Mouse (Mus musculus): ENCODE results near the gene Nhs.
"Not testable (repeated sequence)": the region's sequence is repeated elsewhere in the genome, so short reads cannot be mapped to it uniquely, and the experiment has no call there.

The Nhs gene

DNA sequence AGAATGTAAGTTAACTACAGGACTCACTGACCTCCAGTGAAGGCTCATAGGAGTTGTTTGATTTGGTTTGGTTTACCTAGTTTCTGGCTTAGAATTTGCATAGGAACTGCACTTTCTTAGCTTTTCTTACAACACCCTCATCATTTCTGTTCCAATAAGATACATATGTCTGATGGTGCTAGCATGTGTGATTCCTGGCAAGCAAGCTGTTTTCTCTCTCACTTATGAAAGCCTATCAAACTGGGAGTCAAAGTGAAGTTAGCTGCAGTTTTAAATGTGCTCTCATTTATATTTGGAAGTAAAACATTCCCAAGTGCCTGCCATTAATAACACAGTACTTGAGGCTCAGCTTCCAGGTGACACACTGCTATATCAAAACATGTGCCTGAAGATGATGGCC, 207.2 kb downstream of the Nhs start:
- no peak for DNase-seq (ENCODE audit: extremely low read depth, insufficient read length, low spot score)

DNA sequence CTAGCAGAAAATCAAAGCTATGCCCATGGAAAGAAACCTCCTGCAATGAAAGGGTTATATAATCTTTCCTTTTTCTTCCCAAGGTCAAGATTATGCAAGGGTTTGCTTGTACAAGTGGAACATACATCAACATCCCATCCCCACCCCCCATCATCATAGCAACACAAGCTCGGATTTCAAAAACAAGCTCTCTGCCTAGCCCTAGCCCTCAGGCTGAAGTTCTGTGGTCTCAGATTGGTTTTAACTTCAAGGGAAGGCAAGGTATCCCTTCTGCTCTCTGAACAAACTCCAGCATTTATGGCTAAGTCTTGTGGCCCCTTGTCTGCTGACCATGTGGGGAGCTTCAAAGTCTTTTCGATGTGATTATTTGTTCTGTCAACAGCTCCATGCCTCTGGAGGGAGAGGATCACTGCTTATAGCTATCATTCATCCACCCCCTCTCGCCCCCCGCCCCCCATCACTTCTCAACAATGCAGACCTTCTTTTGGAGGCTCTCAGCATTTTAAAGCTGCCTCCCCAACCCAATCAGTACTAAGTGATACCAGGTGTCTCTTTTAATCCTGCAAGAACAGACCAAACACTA, 216.3 kb downstream of the Nhs start:
- DNase-seq (ENCODE audit: extremely low read depth, insufficient read length, low spot score): no peak

DNA sequence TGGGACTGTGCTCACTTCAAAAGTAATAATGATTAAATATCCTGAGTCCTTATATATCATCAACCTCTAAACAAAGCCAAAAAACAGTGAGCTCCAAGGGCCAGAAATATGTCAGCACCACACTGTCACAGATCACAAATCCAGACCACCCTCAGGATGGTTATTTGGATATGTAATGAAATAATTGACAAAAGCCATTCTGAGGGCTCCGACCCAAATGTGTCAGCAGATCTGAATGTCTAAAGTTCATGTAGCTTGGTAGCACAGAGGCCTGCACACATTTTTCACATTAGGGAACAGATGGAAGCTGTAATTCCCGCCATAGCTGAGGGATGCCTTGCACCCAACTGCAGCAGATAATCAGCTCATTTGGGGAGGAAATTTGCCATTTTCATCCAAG, 218.8 kb downstream of the Nhs start:
- DNase-seq (ENCODE audit: extremely low read depth, insufficient read length, low spot score): no peak

DNA sequence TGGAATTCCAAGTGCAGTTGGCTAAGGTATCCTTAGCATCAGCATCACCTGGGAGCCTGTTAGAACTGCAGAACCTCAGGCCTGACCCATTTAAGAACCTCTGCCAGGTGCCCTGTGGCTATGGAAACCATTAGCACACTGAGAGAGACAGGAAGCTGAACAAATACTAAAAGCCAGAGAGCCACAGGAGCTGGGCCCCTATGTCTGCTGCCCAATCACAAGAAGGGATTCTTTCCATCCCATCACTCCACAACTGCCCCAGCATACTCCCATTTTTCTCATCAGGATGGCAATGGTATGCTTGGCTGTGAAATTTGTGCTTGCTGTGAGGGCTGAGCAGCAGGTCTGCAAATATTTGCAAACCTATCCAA, 232.9 kb downstream of the Nhs start:
- no peak for DNase-seq (ENCODE audit: extremely low read depth, insufficient read length, low spot score)

DNA sequence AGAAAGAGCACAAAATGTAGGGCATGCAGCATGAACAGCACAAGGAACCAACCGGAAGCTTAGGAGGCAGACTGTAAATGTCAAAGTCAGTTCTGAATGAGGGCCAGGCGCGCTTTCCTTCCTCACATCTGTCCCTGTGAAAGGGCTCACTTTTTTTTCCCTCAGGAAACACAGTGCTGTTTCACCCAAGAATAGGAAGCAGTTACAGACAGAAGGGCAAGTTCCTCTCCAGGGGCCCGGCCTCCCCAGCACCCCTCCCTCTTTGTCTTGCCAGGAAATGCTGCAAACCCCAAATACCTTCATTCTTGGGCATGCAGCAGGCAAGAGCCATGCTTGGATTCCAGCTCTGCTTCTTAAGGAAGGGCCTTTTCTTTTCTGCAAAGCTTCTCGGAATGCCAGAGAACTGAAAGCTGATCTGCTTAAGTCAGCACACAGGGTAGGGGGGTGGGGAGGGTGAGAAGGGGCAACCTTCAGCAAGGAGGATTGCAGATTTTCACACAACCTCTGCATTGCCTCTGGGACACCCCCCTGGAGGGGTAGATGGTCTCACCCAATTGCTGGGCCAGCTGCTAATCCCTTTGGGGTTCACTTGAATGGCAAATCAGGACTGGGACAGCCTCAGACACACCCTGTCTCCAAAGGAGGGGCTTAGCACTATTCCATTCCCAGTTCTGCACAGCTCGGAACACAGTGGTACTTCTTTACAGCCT, 233.4 kb downstream of the Nhs start:
- DNase-seq (ENCODE audit: extremely low read depth, insufficient read length, low spot score): no peak

DNA sequence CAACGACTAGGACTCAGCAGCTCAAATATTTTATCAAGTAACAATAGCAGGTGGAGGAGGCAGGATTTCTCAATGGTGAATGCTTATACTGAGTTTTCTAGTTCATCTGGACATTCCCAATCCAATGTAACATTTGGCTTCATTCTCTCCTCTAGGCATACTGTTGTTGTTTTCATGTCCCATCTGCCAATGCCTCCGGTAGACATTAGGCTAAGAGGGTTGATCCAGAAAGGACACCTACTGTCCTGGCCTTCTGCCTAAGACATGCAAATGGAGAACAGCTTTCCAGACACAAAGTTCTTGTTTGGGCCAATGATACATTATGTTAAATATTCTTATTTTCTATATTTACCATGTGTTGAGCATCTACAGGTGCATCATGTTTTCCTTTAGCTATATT, 236.9 kb downstream of the Nhs start:
- DNase-seq (ENCODE audit: extremely low read depth, insufficient read length, low spot score): no peak

DNA sequence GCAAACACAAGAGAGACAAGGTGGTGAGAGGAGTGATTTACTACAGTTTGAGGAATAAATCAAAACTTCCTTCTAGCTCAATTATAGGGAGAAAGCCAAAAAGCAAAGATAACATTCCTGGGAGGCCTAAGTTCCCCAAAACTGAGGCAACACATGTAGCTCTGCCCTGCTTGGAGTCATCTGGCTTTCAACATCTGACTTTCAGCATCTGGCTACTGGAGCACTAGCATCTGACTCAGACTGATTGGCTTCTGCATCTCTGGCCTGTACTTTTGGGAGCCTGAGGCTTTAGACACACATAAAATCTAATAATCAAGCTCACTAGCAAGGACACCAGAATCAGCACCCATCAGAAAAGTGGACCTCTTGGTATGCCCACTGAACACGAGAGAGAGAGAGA, 237.9 kb downstream of the Nhs start:
- no peak for DNase-seq (ENCODE audit: extremely low read depth, insufficient read length, low spot score)

DNA sequence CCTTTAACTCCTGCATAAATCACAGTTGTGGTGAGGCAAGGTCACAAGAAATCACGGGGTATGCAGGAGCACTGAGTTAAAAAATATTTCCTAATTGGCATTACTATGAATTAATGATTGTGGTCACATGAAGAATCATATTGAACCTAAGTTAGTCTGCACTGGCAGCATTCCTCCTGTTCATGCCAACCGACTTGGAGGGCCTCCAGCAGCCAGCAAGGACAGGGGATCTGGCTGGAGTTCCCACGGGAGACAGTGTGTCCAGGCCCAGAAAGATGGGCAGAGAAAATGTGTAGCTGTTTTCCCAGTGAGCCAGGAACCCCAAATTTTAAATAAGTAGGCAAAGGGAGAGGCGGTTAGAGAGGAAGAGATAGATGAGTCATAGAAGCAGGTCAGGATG, 249.6 kb downstream of the Nhs start:
- DNase-seq (ENCODE audit: extremely low read depth, insufficient read length, low spot score): no peak

DNA sequence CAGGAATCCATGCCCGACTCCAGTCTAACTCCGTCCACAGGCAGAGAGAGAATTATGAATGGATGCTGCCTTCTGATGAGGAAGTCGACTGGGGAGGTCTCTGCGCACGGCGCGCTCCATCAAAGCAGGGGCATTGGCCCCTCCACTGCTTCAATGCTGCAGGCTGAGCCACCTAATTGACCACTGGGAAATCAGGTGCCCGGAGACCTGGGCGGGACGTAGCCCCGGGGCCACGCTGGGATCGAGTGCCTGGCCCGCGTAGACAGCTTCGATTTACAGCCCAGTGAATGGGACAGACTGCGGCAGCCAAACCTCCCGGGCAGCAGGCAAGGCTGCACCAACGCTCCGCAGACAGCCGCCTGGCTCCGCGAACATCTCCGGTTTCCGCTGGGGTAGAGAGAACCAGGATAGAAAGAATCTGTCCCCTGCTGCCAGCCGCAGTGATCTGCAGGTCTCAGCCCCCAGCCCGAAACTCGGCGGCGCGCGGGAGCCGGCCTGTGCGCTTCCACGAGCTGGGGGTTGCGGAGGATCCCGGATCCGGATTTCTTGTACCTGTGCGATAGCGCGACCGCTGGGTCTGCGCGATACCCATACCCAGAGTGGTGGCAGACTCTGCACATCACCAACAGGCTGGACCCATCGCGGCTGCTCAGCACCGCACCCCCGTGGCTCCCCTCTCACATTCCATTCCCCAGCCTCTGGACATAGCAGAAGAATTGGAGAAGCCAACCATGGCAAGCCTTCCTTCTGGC, 250.7 kb downstream of the Nhs start:
- no peak for DNase-seq (ENCODE audit: extremely low read depth, insufficient read length, low spot score)

DNA sequence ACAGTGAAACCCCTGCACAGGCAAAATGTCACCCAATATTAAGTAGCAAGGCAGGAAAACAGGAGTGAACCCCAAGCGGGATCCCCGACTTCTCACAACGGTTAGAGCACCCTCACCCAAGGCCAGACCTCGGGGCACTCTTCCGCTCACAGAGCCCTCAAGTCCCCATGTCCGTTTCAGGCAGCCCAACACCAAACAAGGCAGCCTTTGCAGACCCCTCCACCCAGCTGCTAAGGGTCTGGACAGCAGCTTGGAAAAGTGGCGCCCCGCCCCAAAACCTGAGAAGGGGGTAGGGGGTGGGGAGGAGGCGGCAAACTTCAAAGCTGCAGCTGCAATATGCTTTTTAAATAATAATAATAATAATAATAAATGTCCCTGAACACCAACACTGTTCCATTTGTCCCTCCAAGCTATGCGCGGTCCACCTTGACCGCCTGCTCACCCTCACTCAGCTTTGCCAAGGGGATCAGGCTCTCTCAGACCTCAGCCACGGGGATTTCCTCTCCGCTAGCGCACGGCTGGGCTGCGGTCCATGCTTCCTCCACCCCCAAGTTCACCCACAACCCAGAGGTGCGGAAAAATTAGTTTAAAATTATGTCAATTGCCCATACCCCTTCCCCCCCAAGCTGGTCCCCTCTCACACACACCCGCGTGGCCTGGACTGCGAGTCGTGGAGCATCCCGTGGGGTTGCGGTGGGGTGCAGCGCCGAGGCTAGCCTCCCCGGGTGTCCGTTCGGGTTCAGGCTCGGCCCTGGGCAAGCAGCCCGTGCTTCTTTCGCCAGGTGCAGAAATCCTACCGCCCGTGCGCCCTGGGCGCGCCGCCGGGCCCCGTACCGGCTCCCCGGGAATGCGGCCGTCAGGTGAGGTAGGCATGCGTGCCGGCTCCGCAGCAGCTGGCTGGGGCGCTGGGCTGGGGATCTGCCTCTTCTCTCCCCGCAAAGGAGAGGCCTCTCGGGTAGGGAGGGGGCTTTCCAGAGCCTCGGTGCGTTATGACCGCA, 251.6 kb downstream of the Nhs start:
- no peak for DNase-seq (ENCODE audit: extremely low read depth, insufficient read length, low spot score)

DNA sequence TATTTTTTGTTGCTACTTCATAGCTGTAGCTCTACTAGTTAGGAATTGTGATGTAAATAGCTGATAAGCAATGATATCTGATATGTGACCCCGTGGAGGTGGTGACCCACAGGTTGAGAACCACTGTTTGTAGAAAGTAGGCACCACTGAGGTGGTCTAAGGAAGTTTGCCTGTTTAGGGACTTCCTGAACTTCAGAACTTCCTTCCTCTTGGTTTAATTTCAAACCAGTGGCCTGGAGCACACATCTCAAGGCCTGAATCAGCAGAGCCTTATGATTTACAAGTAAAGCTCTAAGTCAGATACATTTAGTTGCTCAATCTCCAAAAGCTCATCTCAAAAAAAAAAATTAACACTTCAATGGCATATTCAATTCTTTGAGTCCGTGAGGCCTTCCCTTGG, 265.1 kb downstream of the Nhs start:
- no peak for DNase-seq (ENCODE audit: extremely low read depth, insufficient read length, low spot score)

DNA sequence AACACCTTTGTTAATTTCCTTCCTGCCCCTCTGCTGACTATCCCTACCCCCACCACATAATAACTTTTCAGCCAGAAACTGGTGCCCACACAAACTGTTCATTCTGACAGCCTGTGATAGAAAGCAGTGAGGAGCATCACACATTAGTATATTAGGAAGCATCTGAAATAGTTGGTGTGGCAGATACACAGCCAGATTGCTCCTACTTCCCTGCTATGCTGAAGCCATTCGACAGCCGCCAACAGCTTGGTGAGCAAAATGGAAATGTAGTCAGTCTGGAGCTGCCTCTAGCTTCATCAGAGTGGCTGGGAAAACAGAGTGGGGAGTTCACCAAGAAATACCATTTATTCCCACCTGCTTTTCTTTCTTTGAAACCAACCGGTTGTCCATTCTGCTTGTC, 275.9 kb downstream of the Nhs start:
- no peak for DNase-seq (ENCODE audit: extremely low read depth, insufficient read length, low spot score)

DNA sequence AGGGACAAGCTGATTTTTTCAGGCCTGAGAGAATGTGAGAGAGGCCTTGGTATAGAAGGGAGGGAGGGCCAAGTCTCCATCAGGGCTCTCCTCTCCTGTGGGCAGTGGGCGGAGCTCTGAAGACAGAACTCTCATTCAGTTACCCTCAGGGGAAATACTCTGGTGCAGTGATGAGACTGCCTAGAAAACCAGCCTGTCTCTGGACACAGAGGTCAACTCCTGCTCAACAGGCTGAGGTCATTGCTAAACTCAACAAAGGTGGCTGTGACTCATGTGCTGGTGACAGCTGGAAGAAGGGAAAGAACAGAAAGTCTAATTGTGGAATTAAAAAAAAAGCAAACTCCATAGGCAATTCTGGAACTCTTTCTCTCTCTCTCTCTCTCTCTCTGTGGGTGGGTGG, 282.4 kb downstream of the Nhs start:
- DNase-seq (ENCODE audit: extremely low read depth, insufficient read length, low spot score): peak; percentile 41

DNA sequence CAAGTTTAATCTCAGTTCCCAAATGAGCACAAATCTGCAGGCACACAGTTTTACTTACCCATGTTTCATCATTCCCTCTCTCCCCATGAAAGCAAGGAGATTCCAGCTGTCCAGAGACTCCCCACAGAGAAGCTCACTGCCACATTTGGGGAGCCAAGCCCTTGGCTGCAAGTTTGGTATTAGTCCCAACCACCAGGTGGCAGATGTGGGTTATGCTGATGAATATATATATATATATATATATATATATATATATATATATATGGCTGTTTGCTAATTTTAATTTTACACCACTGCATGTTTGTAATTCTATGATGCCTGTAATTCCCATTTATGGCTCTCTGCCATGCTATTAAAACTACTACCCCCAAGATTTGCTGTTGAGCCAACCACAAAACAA, 286.0 kb downstream of the Nhs start:
- DNase-seq (ENCODE audit: extremely low read depth, insufficient read length, low spot score): no peak

DNA sequence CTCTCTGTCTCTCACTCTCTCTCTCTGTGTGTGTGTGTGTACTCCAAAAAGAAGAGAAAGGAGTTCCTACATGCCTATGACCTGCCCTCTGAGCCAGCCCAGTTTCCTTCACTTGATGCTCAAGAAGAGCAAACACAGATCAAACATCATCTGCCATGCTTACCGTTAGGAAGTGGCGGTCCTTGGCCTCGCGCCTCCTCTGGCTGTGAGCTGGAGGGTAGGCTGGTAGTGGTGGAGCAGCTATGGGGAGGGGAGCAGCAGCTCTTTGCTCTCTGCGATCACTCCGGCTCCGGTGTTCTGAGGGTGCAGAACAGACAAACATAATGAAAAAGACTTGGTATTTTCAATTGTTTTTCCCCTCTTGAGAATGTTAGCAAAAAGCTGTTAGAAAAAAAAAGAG, 288.2 kb downstream of the Nhs start:
- no peak for DNase-seq (ENCODE audit: extremely low read depth, insufficient read length, low spot score)

DNA sequence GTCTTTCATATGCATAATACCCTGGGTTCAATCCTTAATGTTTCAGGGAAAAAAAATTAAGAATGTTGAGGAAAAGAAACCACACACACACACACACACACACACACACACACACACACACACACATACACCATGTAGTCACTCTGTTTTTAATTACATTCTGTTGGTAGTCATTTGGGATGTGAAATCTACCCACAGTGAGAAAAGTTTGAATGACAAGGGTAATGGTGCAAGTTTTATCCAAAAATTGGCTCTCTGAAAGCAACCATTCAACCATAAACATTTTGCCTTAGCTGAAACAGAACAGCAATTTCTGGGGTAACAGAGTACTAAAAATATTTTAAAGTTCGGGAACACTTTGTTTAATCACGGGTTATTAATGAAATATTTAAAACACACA, 303.9 kb downstream of the Nhs start:
- DNase-seq (ENCODE audit: extremely low read depth, insufficient read length, low spot score): no peak

DNA sequence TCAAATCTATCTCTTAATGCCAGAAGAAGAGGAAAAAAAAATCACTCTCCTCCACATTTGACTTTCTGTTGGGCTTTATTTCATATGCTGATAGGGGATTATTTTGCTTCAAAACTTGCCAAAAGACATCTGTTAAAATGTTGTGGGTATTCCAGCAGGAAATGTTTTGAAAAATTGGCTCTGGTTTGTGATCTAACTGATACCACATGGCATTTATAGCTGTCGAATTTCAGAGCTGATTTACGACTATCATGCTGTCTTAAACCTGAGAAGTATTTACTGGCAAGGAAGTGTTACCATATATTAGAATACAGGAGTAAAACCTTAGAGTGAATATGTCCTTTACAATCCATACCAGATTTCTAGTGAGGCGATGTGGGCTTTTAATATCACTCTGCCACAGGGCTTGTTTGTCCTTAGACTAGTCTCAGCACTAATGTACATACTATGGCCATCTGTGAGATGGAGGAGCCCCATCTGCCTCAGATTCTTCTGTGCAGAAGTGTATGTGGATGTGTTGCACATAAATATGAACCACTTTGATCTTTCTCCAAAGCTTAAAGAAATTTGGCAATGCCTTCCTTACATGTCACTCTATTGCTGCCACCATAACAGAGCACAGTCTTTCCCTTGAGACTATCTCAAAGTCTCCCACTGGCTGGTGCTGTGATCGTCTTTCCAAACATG, 305.8 kb downstream of the Nhs start:
- no peak for DNase-seq (ENCODE audit: extremely low read depth, insufficient read length, low spot score)

DNA sequence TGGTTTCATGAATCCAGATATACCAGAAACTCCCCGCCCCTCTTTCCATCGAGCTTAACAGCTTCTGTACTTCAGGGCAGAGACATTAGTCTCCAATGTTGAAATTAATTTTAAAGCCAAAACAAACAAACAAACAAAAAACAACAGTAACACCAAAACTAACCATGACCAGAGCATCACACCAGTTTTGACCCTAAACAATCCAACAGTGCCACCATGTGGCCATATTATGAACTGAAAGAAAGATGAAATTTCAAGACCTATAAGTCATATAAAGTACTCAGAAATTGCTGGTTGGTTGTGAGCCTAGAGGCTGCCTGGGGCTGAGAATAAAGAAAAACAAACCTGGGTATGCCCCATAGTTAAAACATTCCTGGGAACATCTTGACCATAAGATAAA, 333.3 kb downstream of the Nhs start:
- not testable (repeated sequence) for DNase-seq (ENCODE audit: extremely low read depth, insufficient read length, low spot score)

DNA sequence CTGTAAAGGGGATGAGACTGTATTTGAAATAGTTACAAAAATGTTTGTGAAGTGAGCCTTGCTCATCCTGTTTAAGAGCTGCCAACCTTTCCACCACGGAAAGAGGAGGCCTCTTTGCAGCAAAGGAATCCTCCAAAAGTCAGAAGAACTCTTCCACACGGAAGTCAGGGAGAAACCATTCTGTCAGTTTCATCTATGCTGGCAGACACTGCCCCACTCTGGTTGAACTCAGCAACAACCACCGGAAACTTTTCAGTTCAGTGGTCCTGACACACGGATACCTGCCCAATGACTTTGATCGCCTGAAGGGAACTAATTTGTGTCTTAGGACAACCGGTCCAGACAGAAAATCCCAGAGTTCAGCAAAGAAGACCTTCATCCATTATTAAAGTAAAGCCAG, 369.3 kb downstream of the Nhs start:
- DNase-seq (ENCODE audit: extremely low read depth, insufficient read length, low spot score): no peak
